Mouse (Mus musculus) neural tube, embryonic 12.5 days (tissue): ENCODE data around the gene H2-D1. TPM values are rescaled to one million over a fixed set of nuclear protein-coding genes. Genes with fewer than 3 reads are reported as not detected.
"Not testable (repeated sequence)": the region's sequence is repeated elsewhere in the genome, so short reads cannot be mapped to it uniquely, and the experiment has no call there.

Experiments
- ATAC-seq: fragments of 200-750 bp; cut with Nextera tagmentation; 2 replicates; pipeline ENCODE4 v1.8.0; 2017; ENCODE audit warnings: low read depth, mild to moderate bottlenecking, moderate TSS enrichment, moderate library complexity; ENCODE audit not compliant: low FRiP score
- H3K27ac ChIP-seq: fragments of 300-500 bp; sonication (generic); 2 replicates; pipeline ENCODE4 v1.5.1; 2016
- H3K27me3 ChIP-seq: fragments of 300-500 bp; sonication (generic); replicated peaks from 2 replicates; pipeline ENCODE4 v1.6.1; 2016; ENCODE audit warnings: mild to moderate bottlenecking
- H3K36me3 ChIP-seq: fragments of 300-500 bp; sonication (generic); 2 replicates; pipeline ENCODE4 v1.6.1; 2016; ENCODE audit warnings: mild to moderate bottlenecking
- H3K4me1 ChIP-seq: fragments of 300-500 bp; sonication (generic); 2 replicates; pipeline ENCODE4 v1.6.1; 2016
- H3K4me2 ChIP-seq: fragments of 300-500 bp; sonication (generic); replicated peaks from 2 replicates; pipeline ENCODE4 v1.6.1; 2016; ENCODE audit warnings: mild to moderate bottlenecking
- H3K4me3 ChIP-seq: fragments of 300-500 bp; sonication (generic); 2 replicates; pipeline ENCODE4 v1.5.1; 2016
- H3K9ac ChIP-seq: fragments of 300-500 bp; sonication (generic); 2 replicates; pipeline ENCODE4 v1.6.1; 2016; ENCODE audit warnings: mild to moderate bottlenecking
- H3K9me3 ChIP-seq: fragments of 300-500 bp; sonication (generic); 2 replicates; pipeline ENCODE4 v1.6.1; 2016; ENCODE audit warnings: mild to moderate bottlenecking
- WGBS: fragments of 180-500 bp; shearing (Covaris S2); methylation state at CpG from one replicate; pipeline ENCODE4 v1.1.7; 2016; 5-methylcytosine and 5-hydroxymethylcytosine counted together
- polyA plus RNA-seq: library from polyadenylated mRNA; unstranded; fragments of >200 nt; fragmentation: Nextera tagmentation; extraction: Ambion mirVana; gene quantifications from 2 replicates; pipeline ENCODE4 v1.2.1, GENCODE M21; 2016

Gene H2-D1
- polyA plus RNA-seq, 1 experiment from 2014 or later = 58.8 TPM

GRCm38 (mm10) chr17:35263523-35263883, 973 bp downstream of the H2-D1 start:
- WGBS = 3% methylated on average over 31 of the region's 31 CpGs
- peak overlapping the region; percentile 62 for H3K9ac ChIP-seq
- 0 out of 2 replicates have a peak, but pooled peaks cover 7% of the 10 kb centered on the region for H3K4me1 ChIP-seq
- H3K9me3 ChIP-seq = no peaks in the 10 kb centered on the region
- H3K27me3 ChIP-seq = peaks cover 11% of the 10 kb centered on the region; the same call in 1 of the 2 replicates
- ATAC-seq = peak; percentile 45
- H3K4me2 ChIP-seq = peak overlapping the region; percentile 96
- H3K4me3 ChIP-seq = peak overlapping the region; percentile 60
- H3K27ac ChIP-seq = no peak overlapping the region
- no peaks in the 10 kb centered on the region for H3K36me3 ChIP-seq

- no peak for ATAC-seq
- H3K4me3 ChIP-seq = no peak overlapping the region
- 83% methylated on average over 1 of the region's 1 CpGs for WGBS
These were observed 5.0 kb downstream of the H2-D1 start for GRCm38 (mm10) chr17:35267399-35268086.

DNA sequence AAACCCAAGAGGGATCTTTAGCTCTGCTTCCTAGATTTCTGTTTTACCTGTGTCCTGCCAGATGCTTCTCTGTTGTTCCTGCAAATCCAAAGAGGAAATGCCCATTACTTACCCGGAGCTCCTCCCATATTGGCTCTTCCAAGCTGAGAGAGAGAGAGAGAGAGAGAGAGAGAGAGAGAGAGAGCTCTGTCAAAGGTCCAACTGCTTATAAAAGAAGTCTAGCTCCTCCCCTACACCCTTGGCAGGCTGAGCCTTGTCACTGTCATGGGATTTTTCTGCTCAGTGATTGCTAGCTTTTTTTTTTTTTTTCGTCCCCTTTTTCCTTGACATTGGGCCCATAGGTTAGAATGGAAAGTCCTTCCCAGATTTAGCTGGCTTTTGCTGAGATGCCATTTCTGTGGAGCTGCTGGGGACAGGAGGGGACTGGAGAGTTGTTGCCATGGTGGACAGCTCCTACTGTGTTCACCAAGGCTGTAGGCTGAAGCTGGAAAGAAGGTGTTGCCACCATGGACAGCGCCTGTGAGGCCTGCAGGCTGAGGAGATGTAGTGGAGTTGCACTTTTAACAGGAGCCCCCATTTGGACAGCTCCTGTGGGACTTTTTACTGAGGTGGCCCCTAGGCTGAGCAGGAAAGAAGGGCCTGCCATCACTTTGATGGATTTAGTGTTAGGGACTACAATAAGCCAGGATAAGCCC, 7.3 kb downstream of the H2-D1 start:
- 0 out of 2 replicates have a peak, but pooled peaks cover 4% of the 10 kb centered on the region for H3K27me3 ChIP-seq
- H3K4me1 ChIP-seq = no peaks in the 10 kb centered on the region
- H3K9me3 ChIP-seq = no peaks in the 10 kb centered on the region
- WGBS = 24% methylated on average over 3 of the region's 3 CpGs
- no peak overlapping the region for H3K4me2 ChIP-seq
- no peak overlapping the region for H3K27ac ChIP-seq
- no peak overlapping the region for H3K9ac ChIP-seq
- ATAC-seq = no peak
- no peaks in the 10 kb centered on the region for H3K36me3 ChIP-seq
- no peak overlapping the region for H3K4me3 ChIP-seq

More at GRCm38 (mm10) chr17:35267399-35268086, 5.0 kb downstream of the H2-D1 start:
- H3K27me3 ChIP-seq = peaks cover 11% of the 10 kb centered on the region; the same call in 1 of the 2 replicates
- H3K4me1 ChIP-seq = 0 out of 2 replicates have a peak, but pooled peaks cover 7% of the 10 kb centered on the region
- H3K9me3 ChIP-seq = no peaks in the 10 kb centered on the region
- no peak overlapping the region for H3K27ac ChIP-seq
- H3K36me3 ChIP-seq = no peaks in the 10 kb centered on the region
- no peak overlapping the region for H3K4me2 ChIP-seq
- H3K9ac ChIP-seq = no peak overlapping the region

DNA sequence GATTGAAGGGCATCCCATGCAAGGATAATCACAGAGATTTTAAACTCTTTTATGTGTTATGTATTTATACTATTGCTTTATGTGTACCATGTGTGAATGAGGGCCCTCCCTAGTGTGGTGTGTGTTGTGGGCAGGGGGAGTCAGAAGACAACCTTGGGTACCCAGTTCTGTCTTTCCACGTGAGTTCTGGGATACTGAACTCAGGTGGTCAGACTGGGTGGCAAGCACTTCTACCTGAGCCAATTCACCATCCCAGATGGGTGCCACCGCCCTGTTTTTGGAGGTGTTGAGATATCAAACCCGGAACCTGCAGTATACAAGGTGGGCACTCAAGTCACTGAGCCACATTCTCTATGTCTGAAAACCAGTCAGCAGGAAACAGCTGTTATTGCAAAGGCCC, 9.7 kb downstream of the H2-D1 start:
- Histone ChIP-seq H3K9me3 (no peaks in the 10 kb centered on the region), H3K4me2 (no peak overlapping the region), H3K4me3 (no peak overlapping the region), H3K27me3 (no peaks in the 10 kb centered on the region; the same call in 1 of the 2 replicates), H3K27ac (no peak overlapping the region), H3K36me3 (no peaks in the 10 kb centered on the region), H3K9ac (no peak overlapping the region), H3K4me1 (no peaks in the 10 kb centered on the region)
- 73% methylated on average over 3 of the region's 3 CpGs for WGBS
- no peak for ATAC-seq

GRCm38 (mm10) chr17:35274770-35275169, 12.2 kb downstream of the H2-D1 start:
- Histone ChIP-seq H3K27ac (no peak overlapping the region), H3K4me1 (no peaks in the 10 kb centered on the region), H3K27me3 (no peaks in the 10 kb centered on the region; the same call in 1 of the 2 replicates), H3K4me2 (no peak overlapping the region), H3K9ac (no peak overlapping the region), H3K4me3 (no peak overlapping the region), H3K9me3 (no peaks in the 10 kb centered on the region), H3K36me3 (no peaks in the 10 kb centered on the region)
- 7% methylated on average over 11 of the region's 11 CpGs for WGBS
- no peak for ATAC-seq

DNA sequence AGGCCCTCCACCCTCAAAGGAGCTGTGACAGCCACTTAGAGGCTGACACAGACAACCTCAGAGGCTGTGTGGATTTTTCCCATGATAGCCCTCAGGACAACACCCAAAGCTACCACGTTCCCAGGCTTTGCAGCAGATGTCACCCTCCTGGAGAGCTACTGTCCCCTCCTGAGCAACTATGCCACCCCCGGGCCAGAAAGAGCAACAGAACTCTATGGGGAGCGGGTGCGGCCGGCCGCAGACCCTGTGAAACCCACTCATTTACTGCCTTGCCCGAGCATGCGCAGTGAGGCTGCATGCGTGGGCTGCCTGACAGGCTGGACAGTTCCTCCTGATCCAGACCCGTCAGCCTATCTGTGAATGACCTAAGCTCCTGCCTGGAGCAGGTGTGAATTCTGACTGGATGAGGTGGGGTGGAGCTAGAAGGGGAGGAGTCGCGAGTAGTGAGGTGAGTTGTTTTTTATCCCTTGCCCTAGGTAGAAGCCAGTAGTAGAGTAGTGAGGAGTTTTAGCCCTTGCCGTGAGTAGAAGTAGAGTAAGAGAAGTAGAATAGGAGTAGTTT, 13.9 kb downstream of the H2-D1 start:
- no peak for ATAC-seq
- 0 out of 2 replicates have a peak overlapping the region, but pooled peaks have one; percentile 29 for H3K9ac ChIP-seq
- no peak overlapping the region for H3K27ac ChIP-seq
- 23% methylated on average over 13 of the region's 13 CpGs for WGBS
- peak overlapping the region; percentile 33; the same call in 1 of the 2 replicates for H3K4me2 ChIP-seq
- H3K4me1 ChIP-seq = no peaks in the 10 kb centered on the region
- H3K4me3 ChIP-seq = no peak overlapping the region
- H3K27me3 ChIP-seq = no peaks in the 10 kb centered on the region; the same call in 1 of the 2 replicates
- no peaks in the 10 kb centered on the region for H3K9me3 ChIP-seq
- no peaks in the 10 kb centered on the region for H3K36me3 ChIP-seq

DNA sequence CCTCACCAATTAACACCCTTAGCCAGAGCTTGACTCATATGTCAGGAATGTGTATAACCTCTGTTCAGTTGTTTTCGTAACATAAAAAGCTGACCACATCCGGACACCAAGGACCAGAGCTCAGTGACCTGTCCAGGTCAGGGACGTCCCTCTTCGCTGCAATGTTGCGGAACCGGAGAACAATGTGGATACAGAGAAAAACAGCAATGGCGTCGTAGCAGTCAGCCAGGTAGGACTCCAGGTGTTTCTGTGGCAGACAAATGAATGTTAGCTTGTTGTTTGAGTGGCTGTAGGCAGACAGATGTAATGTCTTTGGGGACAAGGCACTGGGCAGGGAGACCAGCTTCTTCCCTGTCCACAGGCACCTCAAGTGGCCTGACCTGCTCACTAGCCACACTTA, 15.5 kb downstream of the H2-D1 start:
- Histone ChIP-seq H3K27me3 (no peaks in the 10 kb centered on the region; the same call in 1 of the 2 replicates), H3K36me3 (no peaks in the 10 kb centered on the region), H3K4me1 (no peaks in the 10 kb centered on the region), H3K9me3 (no peaks in the 10 kb centered on the region), H3K27ac (no peak overlapping the region), H3K4me3 (no peak overlapping the region), H3K4me2 (no peak overlapping the region), H3K9ac (no peak overlapping the region)
- WGBS = 92% methylated on average over 8 of the region's 8 CpGs
- no peak for ATAC-seq

DNA sequence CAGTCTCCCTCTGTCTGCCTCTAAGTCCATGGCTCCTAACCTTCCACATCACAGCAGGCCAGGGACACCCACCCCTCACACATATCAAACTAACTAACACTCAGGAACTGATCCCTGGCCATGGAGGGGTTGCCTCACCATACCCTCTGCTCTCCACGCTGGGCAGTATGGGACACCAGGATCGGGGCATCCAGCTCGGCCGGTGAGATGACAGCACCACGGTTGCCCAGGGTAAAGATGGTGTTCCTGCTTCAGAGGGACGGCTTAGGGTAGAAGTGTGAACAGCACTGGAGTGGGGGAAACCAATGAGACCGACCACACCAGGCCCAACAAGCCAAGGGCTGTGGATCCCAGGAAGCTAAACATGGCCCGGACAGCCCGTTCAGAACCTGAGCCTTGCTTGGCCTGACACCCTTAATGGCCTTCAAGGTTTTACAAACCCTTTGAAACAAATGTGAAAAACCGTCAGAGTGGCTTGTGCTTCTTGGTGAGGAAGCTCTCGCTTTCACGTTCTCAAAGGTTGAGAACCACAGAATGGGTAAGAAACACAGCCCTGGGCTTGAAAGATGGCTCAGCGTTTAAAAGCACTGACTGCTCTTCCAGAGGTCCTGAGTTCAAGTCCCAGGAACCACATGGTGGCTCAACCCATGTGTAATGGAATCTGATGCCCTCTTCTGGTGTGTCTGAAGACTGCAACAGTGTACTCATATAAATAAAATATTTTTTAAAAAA, 16.6 kb downstream of the H2-D1 start:
- no peaks in the 10 kb centered on the region for H3K36me3 ChIP-seq
- no peak overlapping the region for H3K27ac ChIP-seq
- H3K4me3 ChIP-seq = no peak overlapping the region
- no peak overlapping the region for H3K4me2 ChIP-seq
- ATAC-seq = no peak
- H3K9ac ChIP-seq = no peak overlapping the region
- no peaks in the 10 kb centered on the region for H3K4me1 ChIP-seq
- WGBS = 88% methylated on average over 13 of the region's 13 CpGs
- no peaks in the 10 kb centered on the region; the same call in 1 of the 2 replicates for H3K27me3 ChIP-seq
- H3K9me3 ChIP-seq = no peaks in the 10 kb centered on the region

DNA sequence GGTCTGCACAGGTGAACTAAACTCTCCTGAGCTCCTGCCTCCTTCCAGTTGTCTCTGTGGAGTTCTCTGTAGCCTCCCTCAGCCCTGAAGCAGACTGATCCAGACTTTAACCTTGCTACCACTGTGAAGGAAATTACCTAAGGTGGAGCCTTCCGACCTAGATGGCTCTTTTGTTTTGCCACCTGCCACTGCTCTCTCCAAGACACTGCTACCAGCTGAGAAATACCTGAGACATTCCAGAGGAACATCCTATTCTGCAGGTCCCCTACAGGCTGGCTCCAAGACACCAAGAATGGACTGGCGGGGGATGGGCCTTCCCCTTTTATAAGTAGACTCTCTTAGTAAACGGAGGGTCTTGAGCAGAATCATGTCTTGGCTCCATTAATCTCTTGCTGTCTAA, 17.7 kb downstream of the H2-D1 start:
- Histone ChIP-seq H3K4me1 (no peaks in the 10 kb centered on the region), H3K27ac (no peak overlapping the region), H3K36me3 (no peaks in the 10 kb centered on the region), H3K9ac (no peak overlapping the region), H3K9me3 (no peaks in the 10 kb centered on the region), H3K4me2 (no peak overlapping the region), H3K27me3 (no peaks in the 10 kb centered on the region; the same call in 1 of the 2 replicates), H3K4me3 (no peak overlapping the region)
- ATAC-seq = no peak
- 66% methylated on average over 3 of the region's 3 CpGs for WGBS

GRCm38 (mm10) chr17:35285431-35285830, 22.9 kb downstream of the H2-D1 start:
- Histone ChIP-seq H3K27me3 (no peaks in the 10 kb centered on the region), H3K36me3 (no peaks in the 10 kb centered on the region), H3K4me3 (no peak overlapping the region), H3K4me1 (no peaks in the 10 kb centered on the region), H3K4me2 (no peak overlapping the region), H3K9ac (no peak overlapping the region), H3K27ac (no peak overlapping the region), H3K9me3 (no peaks in the 10 kb centered on the region)
- no peak for ATAC-seq

GRCm38 (mm10) chr17:35295796-35296195, 33.3 kb downstream of the H2-D1 start:
- H3K9me3 ChIP-seq, H3K4me1 ChIP-seq, H3K36me3 ChIP-seq, H3K4me2 ChIP-seq, H3K27me3 ChIP-seq, H3K27ac ChIP-seq, H3K4me3 ChIP-seq, ATAC-seq, H3K9ac ChIP-seq: not testable (repeated sequence)
- WGBS = 5% methylated on average over 5 of the region's 5 CpGs
